Mouse (Mus musculus) forebrain, embryonic 14.5 days (tissue): ENCODE results near the gene Mcat. TPM values are rescaled to one million over a fixed set of nuclear protein-coding genes. Genes with fewer than 3 reads are reported as not detected.

ENCODE experiments used
- ATAC-seq: fragments of 200-750 bp; cut with Nextera tagmentation; 2 replicates; pipeline ENCODE4 v1.8.0; 2017; ENCODE audit warnings: mild to moderate bottlenecking, moderate library complexity
- DNase-seq: peaks from one replicate; pipeline ENCODE4 v3.0.0-alpha.2; 2015; ENCODE audit warnings: low spot score
- H3K27ac ChIP-seq: fragments of 300-500 bp; sonication (generic); 2 replicates; pipeline ENCODE4 v1.5.1; 2014; ENCODE audit warnings: low read depth, mild to moderate bottlenecking, control low read depth, low read length, moderate library complexity
- H3K27me3 ChIP-seq: fragments of 300-500 bp; sonication (generic); replicated peaks from 2 replicates; pipeline ENCODE4 v1.6.1; 2014; ENCODE audit warnings: low read length, control low read depth, mixed read lengths; ENCODE audit not compliant: control insufficient read depth, insufficient read depth
- H3K36me3 ChIP-seq: fragments of 300-500 bp; sonication (generic); 2 replicates; pipeline ENCODE4 v1.6.1; 2014; ENCODE audit warnings: low read length, control low read depth; ENCODE audit not compliant: control insufficient read depth, insufficient read depth
- H3K4me1 ChIP-seq: fragments of 300-500 bp; sonication (generic); 2 replicates; pipeline ENCODE4 v1.6.1; 2014; ENCODE audit warnings: antibody characterized with exemption, low read length, control low read depth; ENCODE audit not compliant: control insufficient read depth, insufficient read depth
- H3K4me2 ChIP-seq: fragments of 300-500 bp; sonication (generic); 2 replicates; pipeline ENCODE4 v1.6.1; 2014; ENCODE audit warnings: mild to moderate bottlenecking, control low read depth, low read length
- H3K4me3 ChIP-seq: fragments of 300-500 bp; sonication (generic); 2 replicates; pipeline ENCODE4 v1.5.1; 2014; ENCODE audit warnings: low read depth, low read length, control low read depth
- H3K9ac ChIP-seq: fragments of 300-500 bp; sonication (generic); 2 replicates; pipeline ENCODE4 v1.6.1; 2014; ENCODE audit warnings: mild to moderate bottlenecking, low read length, control low read depth, moderate library complexity
- H3K9me3 ChIP-seq: fragments of 300-500 bp; sonication (generic); replicated peaks from 2 replicates; pipeline ENCODE4 v1.6.1; 2016; ENCODE audit warnings: low read length, control low read depth, mixed read lengths; ENCODE audit not compliant: control insufficient read depth
- WGBS: fragments of 180-500 bp; shearing (Covaris S2); extraction: QIAGEN DNeasy Blood & Tissue Kit; methylation state at CpG from one replicate; pipeline ENCODE4 v1.1.7; 2014; 5-methylcytosine and 5-hydroxymethylcytosine counted together
- polyA plus RNA-seq: library from polyadenylated mRNA; unstranded; fragments of >200 nt; fragmentation: Nextera tagmentation; extraction: Ambion mirVana; gene quantifications from 2 replicates; pipeline ENCODE4 v1.2.1, GENCODE M21; 2014

The Mcat gene
- polyA plus RNA-seq, 1 experiment from 2014 or later, result 40.1 TPM

DNA sequence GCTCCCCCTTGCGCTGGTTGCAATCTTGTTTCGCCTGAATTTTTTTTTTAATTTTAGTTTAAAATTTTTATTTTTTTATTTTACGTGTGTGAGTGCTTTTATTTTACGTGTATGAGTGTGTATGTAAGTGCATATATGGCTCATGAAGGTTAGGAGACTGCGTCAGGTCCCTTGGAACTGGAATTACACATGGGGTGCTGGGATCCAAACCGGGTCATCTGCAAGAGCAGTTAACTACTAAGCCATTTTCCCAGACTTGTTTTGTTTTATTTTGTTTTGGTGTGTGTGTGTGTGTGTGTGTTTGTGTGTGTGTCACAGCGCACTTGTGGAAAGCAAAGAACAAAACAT lies 31.8 kb upstream of the Mcat start:
- 38% methylated on average over 7 of the region's 7 CpGs for WGBS

DNA sequence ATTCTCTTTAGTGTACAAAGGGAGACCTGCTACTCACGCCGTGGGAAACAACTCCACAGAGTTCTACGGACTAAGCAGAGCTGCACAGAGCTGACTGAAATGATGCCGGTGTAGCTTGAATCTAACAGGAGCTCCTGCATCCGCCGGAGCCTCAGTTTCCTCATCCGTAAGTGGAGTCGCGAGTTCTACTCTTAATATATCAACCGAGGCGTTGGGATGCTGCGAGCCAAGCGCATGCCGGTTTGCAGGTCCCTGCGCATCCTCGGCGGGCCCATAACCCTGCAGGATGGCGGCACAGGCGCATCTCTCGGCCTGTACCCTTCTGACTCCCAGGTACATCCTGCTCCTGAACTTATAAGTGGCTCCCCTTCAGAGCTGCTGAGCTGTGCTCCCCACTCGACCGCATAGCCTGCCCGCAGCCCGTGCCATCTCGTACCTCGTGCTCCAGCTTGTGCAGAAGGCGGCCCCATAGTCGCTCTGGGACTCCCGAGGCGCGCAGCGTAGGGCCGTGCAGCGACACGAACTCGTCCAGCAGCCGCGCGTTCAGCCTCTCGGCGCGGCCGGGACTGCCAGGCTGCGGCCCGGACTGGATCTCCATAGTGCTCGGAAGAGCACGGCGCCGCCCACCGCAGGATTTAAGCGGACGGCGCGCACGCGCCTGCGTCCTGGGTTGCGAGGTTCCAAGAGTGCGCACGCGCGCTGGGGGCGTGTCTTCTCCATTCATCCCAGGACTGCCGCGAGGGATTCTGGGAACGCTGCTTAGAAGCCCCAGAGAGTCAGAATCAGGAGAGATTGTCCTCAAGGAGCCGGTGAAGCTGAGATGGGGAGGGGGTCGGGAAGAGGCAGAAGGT lies 31.2 kb upstream of the Mcat start, which contains the start of gene Ttll12:
Gene Ttll12, minus strand, starts transcription at position 645 of the 851 bp plus-strand sequence.
- Histone ChIP-seq H3K27me3 (no peaks in the 10 kb centered on the region), H3K4me1 (peaks cover 12% of the 10 kb centered on the region), H3K9me3 (no peaks in the 10 kb centered on the region), H3K4me3 (peak within 1 kb of the TSS; percentile 77), H3K36me3 (0 out of 2 replicates have a peak, but pooled peaks cover 4% of the 10 kb centered on the region), H3K9ac (peak within 1 kb of the TSS; percentile 77), H3K4me2 (peak within 1 kb of the TSS; percentile 86), H3K27ac (peak within 1 kb of the TSS; percentile 39; the same call in 1 of the 2 replicates)
- WGBS, result under 1% methylated on average over 67 of the region's 68 CpGs
- peak; percentile 99 for DNase-seq
- peak; percentile 96 for ATAC-seq

More for the DNA sequence above, 31.8 kb upstream of the Mcat start:
- Histone ChIP-seq H3K27ac (no peak overlapping the region), H3K9me3 (no peaks in the 10 kb centered on the region), H3K9ac (peak overlapping the region; percentile 77), H3K4me2 (peak overlapping the region; percentile 86), H3K27me3 (no peaks in the 10 kb centered on the region), H3K4me1 (peaks cover 12% of the 10 kb centered on the region), H3K36me3 (0 out of 2 replicates have a peak, but pooled peaks cover 4% of the 10 kb centered on the region), H3K4me3 (peak overlapping the region; percentile 77)
- ATAC-seq (peak; percentile 36), DNase-seq (no peak)

DNA sequence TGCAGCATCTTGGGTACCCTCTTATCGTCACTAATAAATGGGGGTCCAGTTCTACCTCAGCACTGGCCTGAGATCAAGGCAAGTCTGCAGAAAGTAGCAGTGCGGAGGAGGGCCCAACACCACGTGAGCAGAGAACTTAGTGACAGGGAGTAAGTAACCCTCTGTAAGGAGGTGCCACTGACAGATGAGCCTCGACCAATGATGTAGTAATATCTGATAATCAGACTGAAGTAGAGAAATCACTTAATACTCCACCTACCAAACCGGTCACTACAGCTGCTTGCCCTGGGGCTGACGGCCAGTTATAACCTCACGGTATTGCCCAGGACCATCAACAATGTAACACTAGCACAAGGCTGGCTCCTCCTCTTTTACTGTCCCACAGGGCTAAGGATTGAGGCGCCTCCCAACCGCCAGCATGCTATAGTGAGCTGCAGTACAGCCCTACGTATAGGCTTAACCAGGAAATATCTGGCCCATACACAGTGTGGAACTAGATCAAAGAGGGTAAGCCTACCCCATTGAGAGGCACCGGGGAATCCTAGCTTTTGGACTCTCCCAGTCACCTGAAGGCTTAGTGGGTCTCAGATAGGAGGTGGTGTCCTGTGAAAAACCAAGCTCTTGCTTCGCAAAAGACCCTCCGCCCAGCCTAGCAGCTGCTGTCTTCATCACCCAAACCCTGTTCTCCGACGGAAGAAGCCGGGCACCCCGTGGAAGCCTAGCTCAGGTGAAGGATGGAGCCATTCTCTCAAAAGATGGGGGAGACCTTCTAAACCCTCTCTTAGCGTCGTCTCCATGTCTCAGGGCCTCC lies 30.3 kb upstream of the Mcat start:
- DNase-seq, result peak; percentile 14
- H3K27ac ChIP-seq, result no peak overlapping the region

DNA sequence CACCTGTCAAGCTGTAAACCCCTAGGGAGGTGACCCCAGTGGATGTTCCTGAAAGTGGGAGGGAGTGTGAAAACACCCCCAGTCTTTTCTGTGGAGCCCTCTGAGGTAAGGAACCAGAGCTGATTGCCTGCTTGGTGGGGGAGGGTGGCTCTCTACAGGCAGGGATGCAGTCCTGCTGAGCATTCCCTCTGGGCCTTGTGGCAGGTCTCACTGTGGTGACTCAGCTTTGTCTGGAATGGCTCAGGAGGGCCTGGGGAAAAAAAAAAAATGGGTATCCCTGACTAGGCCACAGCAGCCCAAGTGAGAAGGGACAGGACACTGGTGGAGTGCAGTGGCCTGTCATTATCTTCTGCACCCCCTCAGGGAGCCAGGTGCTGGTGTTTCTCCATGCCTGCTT lies 29.6 kb upstream of the Mcat start:
- DNase-seq (no peak), ATAC-seq (no peak)
- H3K9ac ChIP-seq, result peak overlapping the region; percentile 77
- H3K4me3 ChIP-seq, result peak overlapping the region; percentile 77
- H3K27me3 ChIP-seq, result no peaks in the 10 kb centered on the region
- peak overlapping the region; percentile 86 for H3K4me2 ChIP-seq
- peaks cover 12% of the 10 kb centered on the region for H3K4me1 ChIP-seq
- no peaks in the 10 kb centered on the region for H3K9me3 ChIP-seq
- no peak overlapping the region for H3K27ac ChIP-seq
- peaks cover 9% of the 10 kb centered on the region; the same call in 1 of the 2 replicates for H3K36me3 ChIP-seq

More for the DNA sequence above, 30.3 kb upstream of the Mcat start:
- peak overlapping the region; percentile 77 for H3K9ac ChIP-seq
- no peaks in the 10 kb centered on the region for H3K27me3 ChIP-seq
- H3K4me1 ChIP-seq, result peaks cover 12% of the 10 kb centered on the region
- peak; percentile 35; the same call in 1 of the 2 replicates for ATAC-seq
- H3K36me3 ChIP-seq, result 0 out of 2 replicates have a peak, but pooled peaks cover 4% of the 10 kb centered on the region
- 11% methylated on average over 19 of the region's 19 CpGs for WGBS
- no peaks in the 10 kb centered on the region for H3K9me3 ChIP-seq
- peak overlapping the region; percentile 86 for H3K4me2 ChIP-seq
- peak overlapping the region; percentile 77 for H3K4me3 ChIP-seq

DNA sequence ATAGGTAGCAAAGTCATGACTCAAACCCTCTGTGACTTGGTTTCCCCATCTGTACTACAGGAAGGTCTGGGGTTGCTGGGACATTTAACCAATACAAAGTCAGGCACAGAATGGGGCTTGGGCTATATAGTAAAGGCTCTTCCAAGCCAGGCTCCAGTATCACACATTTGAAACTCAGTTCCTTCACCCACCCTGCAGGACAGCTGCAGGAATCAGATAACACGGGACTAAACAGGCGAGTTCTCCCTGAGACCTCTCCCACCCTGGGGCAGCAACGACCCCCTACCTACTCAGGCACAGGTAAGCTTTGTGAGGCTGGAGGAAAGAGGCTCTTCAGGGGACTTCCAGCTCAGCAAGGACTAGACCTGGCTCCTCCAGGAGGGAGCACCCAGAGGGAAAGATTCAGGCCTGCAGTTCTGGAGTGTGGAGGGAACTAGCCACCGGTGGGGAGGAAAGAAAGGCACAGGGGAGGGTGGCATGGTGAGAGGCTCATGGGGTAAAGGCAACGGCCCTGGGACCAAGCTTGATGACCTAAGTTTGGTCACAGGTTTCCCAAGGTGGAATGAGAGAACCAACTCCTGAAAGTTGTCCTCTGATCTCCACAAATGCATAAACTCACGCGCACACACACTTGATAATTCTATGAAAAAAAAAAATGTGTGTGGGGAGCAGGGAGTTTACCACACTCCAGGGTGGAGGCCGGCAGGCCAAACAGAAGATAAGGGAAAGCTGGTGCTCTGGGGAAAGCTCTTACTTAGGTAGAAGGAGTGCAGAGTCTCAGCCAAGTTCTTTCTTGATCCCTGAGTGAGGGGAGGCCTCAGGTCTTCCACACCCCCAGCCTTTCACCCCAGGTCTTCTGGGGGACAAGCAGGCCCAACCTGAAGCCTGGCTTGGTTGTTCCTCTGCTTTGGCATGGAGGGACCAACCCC lies 28.9 kb upstream of the Mcat start:
- H3K9ac ChIP-seq, result peak overlapping the region; percentile 77
- no peaks in the 10 kb centered on the region for H3K27me3 ChIP-seq
- H3K9me3 ChIP-seq, result no peaks in the 10 kb centered on the region
- peaks cover 12% of the 10 kb centered on the region for H3K36me3 ChIP-seq
- no peak overlapping the region for H3K4me3 ChIP-seq
- 84% methylated on average over 8 of the region's 8 CpGs for WGBS
- 0 out of 2 replicates have a peak overlapping the region, but pooled peaks have one; percentile 86 for H3K4me2 ChIP-seq
- ATAC-seq (no peak), DNase-seq (no peak)
- H3K4me1 ChIP-seq, result peaks cover 12% of the 10 kb centered on the region
- H3K27ac ChIP-seq, result no peak overlapping the region

DNA sequence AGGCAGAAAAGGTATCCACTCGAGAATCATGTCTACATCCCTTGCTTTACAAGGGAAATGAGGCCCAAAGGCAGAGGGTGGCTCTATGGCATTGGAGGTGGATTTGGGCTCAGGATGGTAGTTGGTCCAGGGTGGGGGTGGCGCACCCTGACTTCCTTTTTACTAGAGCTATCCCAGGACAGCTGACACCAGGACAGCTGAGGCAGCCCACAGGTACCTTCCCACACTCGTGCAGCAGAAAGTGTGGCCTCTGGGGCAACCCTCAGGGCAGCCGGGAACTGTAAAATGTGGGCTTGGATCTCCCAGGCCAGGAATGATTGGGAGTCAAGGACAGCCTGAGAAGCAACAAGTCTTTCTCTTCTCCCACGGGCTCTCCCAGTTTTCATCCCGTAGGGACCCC lies 28.2 kb upstream of the Mcat start:
- H3K4me2 ChIP-seq, result no peak overlapping the region
- no peak overlapping the region for H3K27ac ChIP-seq
- no peak overlapping the region for H3K9ac ChIP-seq
- no peaks in the 10 kb centered on the region for H3K9me3 ChIP-seq
- H3K4me3 ChIP-seq, result no peak overlapping the region
- peaks cover 20% of the 10 kb centered on the region for H3K36me3 ChIP-seq
- ATAC-seq (no peak), DNase-seq (no peak)
- 82% methylated on average over 6 of the region's 6 CpGs for WGBS
- H3K27me3 ChIP-seq, result no peaks in the 10 kb centered on the region
- H3K4me1 ChIP-seq, result peaks cover 12% of the 10 kb centered on the region

DNA sequence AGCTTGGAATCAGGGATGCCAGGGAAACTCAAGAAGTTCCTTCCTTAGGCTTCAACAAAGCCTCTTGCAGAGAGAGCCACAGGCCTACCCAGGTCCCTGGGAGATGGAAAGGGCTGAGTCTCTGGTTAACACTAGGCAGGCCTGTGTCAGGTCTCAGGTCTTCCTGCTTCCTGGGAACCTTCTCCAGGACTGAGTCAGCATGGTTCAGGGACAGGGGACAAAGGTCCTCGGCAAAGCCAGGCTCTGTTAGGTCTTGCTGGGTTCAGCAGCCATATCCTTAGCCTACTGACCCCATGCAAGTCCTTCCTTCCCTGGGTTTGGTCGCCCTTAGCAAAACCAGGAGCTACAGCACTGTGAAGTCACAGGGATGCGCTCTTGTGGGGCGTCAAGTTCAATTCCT lies 27.3 kb upstream of the Mcat start:
- H3K4me3 ChIP-seq, result no peak overlapping the region
- DNase-seq (no peak), ATAC-seq (no peak)
- H3K27ac ChIP-seq, result no peak overlapping the region
- 0 out of 2 replicates have a peak, but pooled peaks cover 2% of the 10 kb centered on the region for H3K9me3 ChIP-seq
- no peak overlapping the region for H3K4me2 ChIP-seq
- no peak overlapping the region for H3K9ac ChIP-seq
- WGBS, result 92% methylated on average over 4 of the region's 4 CpGs
- no peaks in the 10 kb centered on the region for H3K27me3 ChIP-seq
- peaks cover 12% of the 10 kb centered on the region for H3K4me1 ChIP-seq
- H3K36me3 ChIP-seq, result peaks cover 29% of the 10 kb centered on the region

DNA sequence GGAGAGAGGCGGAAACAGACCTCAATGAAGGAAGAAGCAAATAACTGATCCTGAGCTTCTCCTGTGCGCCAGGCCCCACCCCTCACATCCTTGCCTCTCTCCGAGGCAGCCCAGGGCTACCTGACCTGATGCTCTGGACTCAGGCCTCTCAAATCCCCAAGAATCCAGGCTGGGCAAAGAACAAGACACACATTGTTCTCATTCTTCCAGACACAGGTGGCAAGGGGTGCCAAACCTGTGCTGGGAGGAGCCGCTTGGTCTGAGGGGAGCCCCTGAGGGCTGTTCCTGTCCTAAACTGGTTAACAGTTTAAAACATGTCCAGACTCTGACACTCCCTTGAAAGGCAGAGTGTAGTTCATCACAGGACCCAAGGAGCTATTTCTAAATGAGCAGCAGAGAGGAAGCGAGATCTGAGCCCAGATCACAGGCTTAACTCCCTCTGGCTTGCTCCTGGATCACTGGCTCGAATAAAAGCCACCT lies 21.2 kb upstream of the Mcat start:
- no peak for ATAC-seq

More for the DNA sequence above, 21.2 kb upstream of the Mcat start:
- 93% methylated on average over 6 of the region's 6 CpGs for WGBS
- no peak overlapping the region for H3K27ac ChIP-seq
- 0 out of 2 replicates have a peak, but pooled peaks cover 2% of the 10 kb centered on the region for H3K9me3 ChIP-seq
- no peak overlapping the region for H3K4me3 ChIP-seq
- no peak for DNase-seq
- H3K27me3 ChIP-seq, result no peaks in the 10 kb centered on the region
- H3K4me2 ChIP-seq, result no peak overlapping the region
- H3K36me3 ChIP-seq, result peaks cover 83% of the 10 kb centered on the region
- no peaks in the 10 kb centered on the region for H3K4me1 ChIP-seq
- H3K9ac ChIP-seq, result no peak overlapping the region
